ENCODE assay signal across 8 mouse cellular contexts in the genomic region with DNA sequence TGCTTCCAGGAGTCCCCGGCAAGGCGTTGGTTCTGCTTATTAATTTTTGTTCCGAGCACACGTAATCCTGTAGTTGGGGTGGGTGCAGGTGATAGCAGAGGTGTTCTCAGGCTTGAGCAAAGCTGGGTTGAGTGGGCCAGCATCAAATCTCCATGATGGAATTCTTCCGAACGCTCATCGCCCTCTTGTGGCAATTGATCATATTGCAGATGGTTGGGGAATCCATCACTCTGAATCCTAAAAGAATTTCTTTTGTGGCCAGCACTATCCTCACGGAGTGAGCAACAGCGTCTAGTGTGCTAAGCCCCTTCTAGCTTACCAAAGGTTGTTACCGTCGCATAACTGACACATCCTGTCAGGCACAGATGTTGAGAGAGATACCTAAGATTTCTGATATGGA. TPM values are rescaled to one million over a fixed set of nuclear protein-coding genes. Genes with fewer than 3 reads are reported as not detected.
DNase-seq lines count a peak whose midpoint lies in the region; ATAC-seq lines count a peak whose summit lies in the region.

No protein-coding gene starts in this region.

- peak; percentile 61; the same call in 1 of the 2 replicates for ATAC-seq in megakaryocyte-erythroid progenitor cell, adult 5-6 weeks (replicated peaks; ENCODE audit: low FRiP score, low TSS enrichment, poor library complexity, severe bottlenecking)

- DNase-seq in gastrocnemius, adult 18-20 months (ENCODE audit: low spot score), result peak; percentile 26
- no peak for DNase-seq in gastrocnemius, adult 8-10 months (ENCODE audit: low spot score in 2 of 2)
- peak; percentile 86 for DNase-seq in R1 (ENCODE audit: low read depth, low spot score)
- peak; percentile 68 to 83 for DNase-seq in cerebellum, postnatal 25 days
- DNase-seq in gastrocnemius, postnatal 10 days, result peak; percentile 65
- DNase-seq in layer of hippocampus, adult 9-11 months, result peak; percentile 42
- DNase-seq in right cerebral cortex, postnatal 36 days (ENCODE audit: low spot score in 2 of 2), result peak; percentile 45 to 56

RNA-seq across cellular contexts. Expression of a gene that starts 14.4 kb away (rescaled TPM):
- under 1 TPM in 1 of 2 experiments, not detected in 1; 0.05 TPM for total RNA-seq in gastrocnemius, adult 18-20 months (2021)
- total RNA-seq in gastrocnemius, adult 8-10 months (2022), result under 1 TPM in 1 of 4 experiments, not detected in 3; 0.12 TPM
- under 1 TPM in 1 of 2 experiments, not detected in 1; 0.12 TPM for total RNA-seq in gastrocnemius, postnatal 10 days (2021)
- total RNA-seq in megakaryocyte-erythroid progenitor cell, adult 5-6 weeks (2014; fragmentation: Nextera tagmentation), result 0.44 TPM in 1 of 2 replicates, not detected in the other
- total RNA-seq in megakaryocyte-erythroid progenitor cell, adult 5-6 weeks (2017), result 0.65 and 1.3 TPM in 2 replicates

RNA-seq across cellular contexts. Expression of a gene that starts 18.5 kb away (rescaled TPM):
- not detected for total RNA-seq in gastrocnemius, adult 18-20 months (2021)
- not detected for total RNA-seq in gastrocnemius, adult 8-10 months (2022)
- total RNA-seq in gastrocnemius, postnatal 10 days (2021), result not detected
- not detected in 2 replicates for total RNA-seq in megakaryocyte-erythroid progenitor cell, adult 5-6 weeks (2014; fragmentation: Nextera tagmentation)
- not detected in 2 replicates for total RNA-seq in megakaryocyte-erythroid progenitor cell, adult 5-6 weeks (2017)

RNA-seq across cellular contexts. Expression of a gene that starts 46.4 kb away (rescaled TPM):
- total RNA-seq in gastrocnemius, adult 18-20 months (2021), result 1 to 10 TPM in 1 of 2 experiments, not detected in 1; 5.9 TPM
- total RNA-seq in gastrocnemius, adult 8-10 months (2022), result 1 to 10 TPM in 2 of 4 experiments, under 1 TPM in 1, not detected in 1; 0.31 to 8.1 (median 5.0) TPM
- total RNA-seq in gastrocnemius, postnatal 10 days (2021), result 10 to 100 TPM in 1 of 2 experiments, under 1 TPM in 1; 0.52 to 13.3 TPM
- total RNA-seq in megakaryocyte-erythroid progenitor cell, adult 5-6 weeks (2014; fragmentation: Nextera tagmentation), result 0.46 and 2.0 TPM in 2 replicates
- total RNA-seq in megakaryocyte-erythroid progenitor cell, adult 5-6 weeks (2017), result 0.33 and 2.1 TPM in 2 replicates

Comparison
In these comparisons a context has a peak if more than half of its experiments do, and no peak if none do; other contexts are left out.
1. DNase-seq: peak in gastrocnemius, adult 18-20 months (single experiment), R1 (single experiment), cerebellum, postnatal 25 days (2 of 2), gastrocnemius, postnatal 10 days (single experiment), layer of hippocampus, adult 9-11 months (single experiment) and right cerebral cortex, postnatal 36 days (2 of 2); none in gastrocnemius, adult 8-10 months (0 of 2).